Mouse (Mus musculus): ENCODE measurements around the gene Cxcr5. TPM values are rescaled to one million over a fixed set of nuclear protein-coding genes. Genes with fewer than 3 reads are reported as not detected.

The Cxcr5 gene
- total and polyA plus RNA-seq, 2 experiments from 2014 or later, result not detected

DNA sequence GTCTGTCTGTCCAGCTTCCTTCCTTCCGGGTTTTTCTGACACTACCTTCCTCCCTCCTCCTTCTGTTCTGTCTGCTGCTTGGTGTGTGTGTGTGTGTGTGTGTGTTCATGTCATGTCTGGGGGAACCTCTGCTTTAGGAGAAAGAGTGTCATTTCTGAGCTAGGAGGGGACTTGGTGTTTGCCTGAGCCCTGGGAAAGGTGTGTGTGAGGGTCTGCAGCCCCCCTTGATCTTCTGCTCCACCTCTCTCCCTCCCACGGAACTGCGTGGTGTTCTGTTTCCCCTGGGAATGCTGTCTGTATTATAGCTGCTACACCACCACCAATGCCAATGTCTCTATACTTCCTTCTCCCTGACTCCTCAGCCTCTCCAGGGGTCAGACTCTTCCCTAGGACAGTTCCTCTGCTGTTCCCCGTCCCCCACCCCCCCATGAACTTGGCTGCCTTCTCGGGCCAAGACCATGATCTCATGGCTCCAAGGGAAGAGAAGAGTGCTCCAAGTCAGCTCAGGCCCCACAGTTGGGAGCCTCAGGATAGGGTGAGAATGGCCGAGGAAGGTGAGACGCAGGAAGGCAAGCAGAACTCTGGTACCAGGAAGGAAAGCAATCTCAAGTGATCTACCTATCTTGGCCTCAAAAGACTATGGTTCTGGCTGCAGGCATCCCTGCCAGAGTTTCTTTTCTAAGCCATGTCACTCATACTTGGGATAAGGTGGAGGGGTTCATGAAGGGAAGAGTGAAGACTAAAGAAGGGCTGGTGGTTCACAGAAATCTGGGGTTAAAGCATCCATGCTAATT is 77.2 kb downstream of the Cxcr5 start:
- no peak for TF ChIP-seq CTCF (IDR thresholded peaks at IDR 0.05; ENCODE audit: low read depth)
- Histone ChIP-seq H3K27ac (ENCODE audit: low read depth, low read length) (no peak overlapping the region), H3K36me3 (ENCODE audit: insufficient read depth) (no peaks in the 10 kb centered on the region), H3K27me3 (ENCODE audit: insufficient read depth, low read length) (no peaks in the 10 kb centered on the region), H3K9me3 (ENCODE audit: low read length) (no peaks in the 10 kb centered on the region), H3K4me2 (ENCODE audit: low read depth) (peak overlapping the region; percentile 93), H3K4me3 (ENCODE audit: low read depth, low read length) (peak overlapping the region; percentile 95), H3K4me1 (ENCODE audit: insufficient read depth) (peaks cover 49% of the 10 kb centered on the region), H3K9ac (peak overlapping the region; percentile 97)
- 23% methylated on average over 7 of the region's 7 CpGs for WGBS
- DNase-seq (no peak), ATAC-seq (no peak)

- peak overlapping the region; percentile 95 for H3K4me3 ChIP-seq (ENCODE audit: low read depth, low read length)
- H3K9me3 ChIP-seq (ENCODE audit: low read length), result no peaks in the 10 kb centered on the region
- TF ChIP-seq CTCF (IDR thresholded peaks at IDR 0.05; ENCODE audit: low read depth), result 0 out of 2 replicates have a peak, but pooled peaks have one; percentile 7
- H3K4me2 ChIP-seq (ENCODE audit: low read depth), result peak overlapping the region; percentile 93
- peak; percentile 14; the same call in 1 of the 2 replicates for ATAC-seq
- H3K27me3 ChIP-seq (ENCODE audit: insufficient read depth, low read length), result no peaks in the 10 kb centered on the region
- peak overlapping the region; percentile 97 for H3K27ac ChIP-seq (ENCODE audit: low read depth, low read length)
- under 1% methylated on average over 12 of the region's 12 CpGs for WGBS
- H3K36me3 ChIP-seq (ENCODE audit: insufficient read depth), result no peaks in the 10 kb centered on the region
- H3K9ac ChIP-seq, result peak overlapping the region; percentile 97
- peaks cover 39% of the 10 kb centered on the region for H3K4me1 ChIP-seq (ENCODE audit: insufficient read depth)
- peak; percentile 77 for DNase-seq
Measured at GRCm38 (mm10) chr9:44483510-44484044, 78.1 kb downstream of the Cxcr5 start.

- no peaks in the 10 kb centered on the region for H3K9me3 ChIP-seq (ENCODE audit: low read length)
- TF ChIP-seq CTCF (IDR thresholded peaks at IDR 0.05; ENCODE audit: low read depth), result no peak
- H3K9ac ChIP-seq, result peak overlapping the region; percentile 97
- ATAC-seq, result peak; percentile 0; the same call in 1 of the 2 replicates
- no peaks in the 10 kb centered on the region for H3K27me3 ChIP-seq (ENCODE audit: insufficient read depth, low read length)
- peaks cover 36% of the 10 kb centered on the region for H3K4me1 ChIP-seq (ENCODE audit: insufficient read depth)
- no peaks in the 10 kb centered on the region for H3K36me3 ChIP-seq (ENCODE audit: insufficient read depth)
- WGBS, result under 1% methylated on average over 38 of the region's 39 CpGs
- H3K4me3 ChIP-seq (ENCODE audit: low read depth, low read length), result peak overlapping the region; percentile 95
- no peak for DNase-seq
- H3K4me2 ChIP-seq (ENCODE audit: low read depth), result peak overlapping the region; percentile 93
- peak overlapping the region; percentile 97 for H3K27ac ChIP-seq (ENCODE audit: low read depth, low read length)
Measured at GRCm38 (mm10) chr9:44483041-44483509, 78.6 kb downstream of the Cxcr5 start.

DNA sequence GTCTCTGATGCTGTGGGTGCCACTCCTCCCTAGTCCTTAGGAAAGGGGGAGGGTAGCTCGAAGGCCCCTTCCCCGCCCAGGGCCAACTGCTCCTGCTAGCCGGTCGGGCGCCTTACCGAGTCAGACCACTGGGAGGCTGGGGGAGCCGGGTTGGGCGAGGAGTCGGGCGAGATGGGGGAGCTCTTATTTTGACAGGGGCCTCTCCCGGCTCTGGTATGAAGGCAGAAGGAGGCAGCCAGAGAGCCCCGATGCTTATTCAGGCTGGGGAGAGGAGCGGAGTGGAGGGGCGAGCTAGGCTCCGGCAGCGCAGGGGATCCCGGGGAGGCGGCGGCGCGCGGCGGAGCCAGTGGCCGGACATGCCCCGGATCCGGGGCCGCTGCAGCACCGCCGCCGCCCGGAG is 79.1 kb downstream of the Cxcr5 start, which contains the start of gene Bcl9l:
Gene Bcl9l, plus strand, starts transcription at position 274 of the 400 bp plus-strand sequence.
- H3K36me3 ChIP-seq (ENCODE audit: insufficient read depth), result no peaks in the 10 kb centered on the region
- H3K9ac ChIP-seq, result peak within 1 kb of the TSS; percentile 97
- H3K4me3 ChIP-seq (ENCODE audit: low read depth, low read length), result peak within 1 kb of the TSS; percentile 95
- peak; percentile 85 for ATAC-seq
- H3K4me1 ChIP-seq (ENCODE audit: insufficient read depth), result peaks cover 36% of the 10 kb centered on the region
- WGBS, result 1% methylated on average over 21 of the region's 31 CpGs
- peak within 1 kb of the TSS; percentile 97 for H3K27ac ChIP-seq (ENCODE audit: low read depth, low read length)
- peak within 1 kb of the TSS; percentile 93 for H3K4me2 ChIP-seq (ENCODE audit: low read depth)
- TF ChIP-seq CTCF (IDR thresholded peaks at IDR 0.05; ENCODE audit: low read depth), result peak; percentile 82
- no peaks in the 10 kb centered on the region for H3K9me3 ChIP-seq (ENCODE audit: low read length)
- H3K27me3 ChIP-seq (ENCODE audit: insufficient read depth, low read length), result no peaks in the 10 kb centered on the region
- DNase-seq, result peak; percentile 95

DNA sequence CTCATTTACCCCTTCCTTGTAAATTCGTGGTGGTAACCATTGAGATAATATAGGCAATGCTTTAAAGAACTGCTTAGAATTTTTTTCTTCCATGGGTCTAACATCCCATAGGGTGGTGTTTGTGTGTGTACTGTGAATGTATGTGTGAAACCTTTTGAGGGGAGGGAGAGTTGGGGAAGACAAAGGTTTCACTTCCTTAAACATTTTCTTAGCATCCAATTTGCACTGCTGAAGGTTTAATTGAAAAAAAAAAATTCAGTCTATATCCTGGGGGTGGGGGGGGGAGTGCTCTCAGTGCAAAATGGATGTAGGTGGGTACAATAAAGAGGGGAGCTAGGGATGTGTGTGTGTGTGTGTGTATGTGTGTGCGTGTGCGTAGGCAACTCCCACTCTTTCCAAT is 79.6 kb downstream of the Cxcr5 start:
- WGBS, result 6% methylated on average over 3 of the region's 3 CpGs
- Histone ChIP-seq H3K4me1 (ENCODE audit: insufficient read depth) (peaks cover 37% of the 10 kb centered on the region), H3K4me3 (ENCODE audit: low read depth, low read length) (peak overlapping the region; percentile 95), H3K9ac (peak overlapping the region; percentile 97), H3K27me3 (ENCODE audit: insufficient read depth, low read length) (no peaks in the 10 kb centered on the region), H3K36me3 (ENCODE audit: insufficient read depth) (no peaks in the 10 kb centered on the region), H3K4me2 (ENCODE audit: low read depth) (peak overlapping the region; percentile 93), H3K27ac (ENCODE audit: low read depth, low read length) (peak overlapping the region; percentile 97), H3K9me3 (ENCODE audit: low read length) (no peaks in the 10 kb centered on the region)
- ATAC-seq, result no peak
- no peak for TF ChIP-seq CTCF (IDR thresholded peaks at IDR 0.05; ENCODE audit: low read depth)
- no peak for DNase-seq

- peaks cover 18% of the 10 kb centered on the region for H3K4me1 ChIP-seq (ENCODE audit: insufficient read depth)
- peak overlapping the region; percentile 94 for H3K27ac ChIP-seq (ENCODE audit: low read depth, low read length)
- peak overlapping the region; percentile 75 for H3K9ac ChIP-seq
- ATAC-seq, result peak; percentile 63
- H3K36me3 ChIP-seq (ENCODE audit: insufficient read depth), result no peaks in the 10 kb centered on the region
- H3K27me3 ChIP-seq (ENCODE audit: insufficient read depth, low read length), result no peaks in the 10 kb centered on the region
- DNase-seq, result peak; percentile 92
- WGBS, result under 1% methylated on average over 26 of the region's 26 CpGs
- H3K9me3 ChIP-seq (ENCODE audit: low read length), result no peaks in the 10 kb centered on the region
- peak overlapping the region; percentile 91 for H3K4me2 ChIP-seq (ENCODE audit: low read depth)
- H3K4me3 ChIP-seq (ENCODE audit: low read depth, low read length), result peak overlapping the region; percentile 75
- TF ChIP-seq CTCF (IDR thresholded peaks at IDR 0.05; ENCODE audit: low read depth), result peak; percentile 93
Measured at GRCm38 (mm10) chr9:44479628-44480428, 81.8 kb downstream of the Cxcr5 start.

All from forebrain, postnatal 0 days (tissue).